Mouse (Mus musculus) cerebellum, adult 9-11 months (tissue): ENCODE measurements around the gene Tmed4.

Experiments used
- DNase-seq: peaks from one replicate; pipeline ENCODE4 v3.0.0; 2022

The Tmed4 gene

DNA sequence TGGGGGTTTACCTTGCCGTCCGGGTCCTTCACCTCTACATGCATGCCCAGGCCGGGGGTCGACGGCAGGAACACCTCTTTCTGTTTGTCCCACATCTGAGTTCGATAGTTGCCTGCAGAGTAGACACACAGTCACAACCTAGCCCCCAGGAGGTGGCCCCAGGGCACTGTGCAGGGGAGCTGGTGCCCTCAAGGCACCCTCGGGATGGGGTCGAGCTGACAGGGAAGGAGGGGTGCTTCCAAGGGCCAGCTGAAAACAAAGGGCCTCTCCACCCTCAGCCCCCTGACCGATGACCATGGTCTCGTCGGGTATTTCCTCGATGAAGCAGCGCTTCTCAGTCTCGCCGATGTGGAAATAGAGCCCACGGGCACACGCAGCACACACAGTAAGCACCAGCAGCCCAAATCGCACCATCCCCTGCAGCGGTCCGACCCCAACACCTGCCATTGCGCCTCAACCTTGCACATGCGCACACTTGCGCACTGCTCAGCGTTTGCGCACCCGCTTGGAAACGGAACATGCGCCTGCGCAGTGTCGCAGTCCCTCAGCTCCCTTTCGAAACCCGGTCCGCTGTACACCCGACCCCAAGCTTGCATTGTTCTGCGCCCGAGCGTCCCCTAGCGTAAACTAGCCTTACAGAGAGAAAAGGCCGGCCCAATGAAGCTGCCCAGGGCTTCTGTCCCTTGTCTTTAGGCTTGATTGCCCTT lies at the start of gene Tmed4:
Gene Tmed4, minus strand, starts transcription at position 484 of the 707 bp plus-strand sequence.
- peak; percentile 99 for DNase-seq

DNA sequence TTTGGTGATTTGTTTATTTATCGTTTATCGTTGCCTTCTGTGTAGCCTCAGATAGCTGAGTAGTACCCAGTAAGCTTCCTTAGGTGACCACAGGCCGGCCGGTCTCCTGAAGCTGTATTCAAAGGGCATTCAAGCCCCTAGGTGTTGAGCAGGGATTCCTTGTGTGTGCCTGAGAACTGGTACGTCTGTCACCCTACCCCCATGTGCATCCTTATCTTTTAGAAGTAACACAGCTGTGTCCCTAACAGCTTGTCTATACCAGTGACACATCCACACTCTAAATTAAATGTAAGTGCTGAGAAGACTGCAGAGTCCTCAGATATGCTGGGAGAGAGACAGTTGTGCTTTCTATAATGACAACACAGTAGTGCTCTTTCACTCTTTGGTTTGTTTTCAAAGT lies 48.7 kb upstream of the Tmed4 start:
- no peak for DNase-seq

DNA sequence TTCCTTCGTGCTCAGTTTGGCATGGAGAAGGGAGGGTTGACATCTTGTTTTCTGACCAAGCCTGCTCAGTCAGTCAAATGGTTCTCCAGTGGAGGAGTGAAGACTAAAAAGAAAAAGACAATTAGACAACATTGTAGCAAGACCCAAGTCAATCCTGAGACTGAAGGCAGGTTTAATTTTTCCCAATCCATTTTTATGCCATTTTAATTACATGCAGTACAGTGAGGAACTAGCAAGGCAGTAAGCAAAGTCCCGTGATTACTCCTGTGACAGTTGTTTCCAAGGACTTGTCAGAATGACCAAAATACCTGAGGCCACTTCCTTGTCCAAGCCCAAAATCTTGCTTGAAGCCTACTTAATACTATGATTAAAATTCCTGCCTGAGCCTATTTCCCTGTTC lies 47.4 kb upstream of the Tmed4 start:
- DNase-seq: no peak

DNA sequence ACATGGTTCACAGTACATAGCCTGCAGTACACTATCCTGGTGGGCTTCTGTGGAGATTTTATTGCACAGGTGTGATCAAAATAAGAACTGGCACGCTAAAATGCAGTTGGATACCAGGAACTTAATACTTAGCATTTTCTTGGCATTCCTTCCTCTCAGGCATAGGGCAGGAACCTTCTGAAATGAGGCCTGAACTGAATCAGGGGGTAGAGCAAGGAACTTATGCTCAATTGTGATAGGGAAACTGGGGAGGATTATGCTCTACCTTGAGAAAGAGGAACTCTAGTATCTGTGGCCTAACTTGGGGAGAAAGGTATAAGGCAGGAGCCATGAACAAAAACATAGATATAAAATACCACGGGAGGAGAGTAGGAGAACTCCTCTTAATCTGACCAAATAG lies 44.7 kb upstream of the Tmed4 start:
- no peak for DNase-seq

DNA sequence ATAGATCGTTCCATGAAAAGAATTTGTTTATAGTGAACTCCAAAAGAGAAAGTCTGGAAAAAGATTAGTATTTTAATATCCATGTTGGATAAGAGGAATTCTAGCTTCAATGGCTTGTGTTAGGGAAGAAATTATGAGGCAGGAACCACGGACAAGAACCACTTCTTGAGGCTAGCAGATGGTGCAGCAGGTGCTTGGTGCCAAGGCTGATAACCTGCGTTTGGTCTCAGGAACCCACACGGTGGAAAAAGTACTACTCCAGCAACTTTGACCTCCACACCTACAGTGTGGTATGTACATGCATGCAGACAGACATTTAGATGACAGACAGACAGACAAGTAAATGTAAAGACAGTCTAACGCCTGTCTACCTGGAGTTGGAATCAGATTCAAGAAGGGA lies 43.9 kb upstream of the Tmed4 start:
- peak; percentile 65 for DNase-seq

- peak; percentile 39 for DNase-seq
These were observed 42.2 kb upstream of the Tmed4 start for GRCm38 (mm10) chr11:6316821-6317220.

DNA sequence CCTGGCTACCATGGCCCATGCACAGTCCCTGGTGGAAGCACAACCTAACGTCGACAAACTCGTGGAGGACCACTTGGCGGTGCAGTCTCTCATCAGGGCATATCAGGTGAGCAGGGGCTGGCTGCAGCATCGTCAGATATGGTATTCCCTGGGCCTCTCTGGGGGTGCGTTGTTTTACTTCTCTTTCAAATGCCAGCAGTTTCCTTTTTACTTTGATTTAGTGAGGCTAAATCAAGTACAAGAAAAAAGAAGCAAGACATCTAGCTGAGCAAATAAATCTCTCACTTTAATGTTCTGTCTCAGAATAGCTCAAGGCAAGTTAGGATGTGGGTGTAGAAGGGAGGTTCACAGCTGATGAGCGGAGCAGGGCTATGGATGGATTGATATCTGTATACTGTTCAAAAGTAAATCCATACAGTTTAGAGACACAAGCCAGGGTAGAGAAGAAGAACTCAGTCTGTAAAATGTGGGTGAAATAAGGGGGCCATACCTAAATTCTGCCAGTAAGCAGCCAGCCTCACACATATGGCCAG lies 39.3 kb upstream of the Tmed4 start:
- DNase-seq: no peak

DNA sequence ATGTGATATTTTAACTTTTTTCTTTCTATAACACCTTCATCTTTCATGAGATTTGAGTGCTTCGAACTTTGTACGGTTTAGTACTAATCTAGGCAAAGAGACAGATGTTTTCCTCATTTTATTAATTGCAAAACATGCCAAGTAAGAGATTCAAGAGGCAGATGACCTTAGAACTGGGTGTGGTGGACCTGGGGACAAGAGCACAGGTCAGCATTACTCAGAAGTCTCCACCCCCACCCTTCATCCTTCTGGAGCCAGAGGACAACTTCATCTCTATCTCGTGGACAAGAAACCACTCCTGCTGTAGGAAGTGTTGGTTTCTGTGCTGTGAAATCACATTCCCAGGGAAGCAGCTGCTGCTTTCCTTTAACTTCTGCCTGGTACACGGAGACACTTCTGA lies 33.5 kb upstream of the Tmed4 start:
- DNase-seq: no peak

- no peak for DNase-seq
These were observed 31.3 kb upstream of the Tmed4 start for GRCm38 (mm10) chr11:6305943-6306430.

- no peak for DNase-seq
These were observed 28.1 kb upstream of the Tmed4 start for GRCm38 (mm10) chr11:6302793-6303192.

GRCm38 (mm10) chr11:6299435-6299834 lies 24.8 kb upstream of the Tmed4 start:
- no peak for DNase-seq

GRCm38 (mm10) chr11:6296077-6296476 lies 21.4 kb upstream of the Tmed4 start:
- DNase-seq: no peak

DNA sequence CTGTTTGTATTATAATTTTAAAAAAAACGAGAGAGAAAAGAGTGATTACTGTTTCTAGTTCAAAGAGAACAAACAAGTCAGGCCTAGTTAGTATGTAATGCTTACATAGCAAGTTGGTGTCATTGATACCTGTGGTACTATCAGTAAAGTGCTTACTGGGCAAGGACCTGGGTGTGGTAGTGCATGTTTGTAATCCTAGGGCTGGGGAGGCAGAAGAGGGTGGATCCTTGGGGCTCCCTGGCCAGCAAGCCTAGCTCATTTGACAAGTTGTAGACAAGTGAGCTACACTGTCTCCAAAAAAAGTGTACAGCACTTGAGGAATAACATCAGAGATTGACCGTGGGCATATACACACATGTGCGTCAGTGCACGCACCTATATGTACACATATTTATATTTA lies 20.0 kb upstream of the Tmed4 start:
- no peak for DNase-seq

- no peak for DNase-seq
These were observed 18.9 kb upstream of the Tmed4 start for GRCm38 (mm10) chr11:6293601-6294000.

DNA sequence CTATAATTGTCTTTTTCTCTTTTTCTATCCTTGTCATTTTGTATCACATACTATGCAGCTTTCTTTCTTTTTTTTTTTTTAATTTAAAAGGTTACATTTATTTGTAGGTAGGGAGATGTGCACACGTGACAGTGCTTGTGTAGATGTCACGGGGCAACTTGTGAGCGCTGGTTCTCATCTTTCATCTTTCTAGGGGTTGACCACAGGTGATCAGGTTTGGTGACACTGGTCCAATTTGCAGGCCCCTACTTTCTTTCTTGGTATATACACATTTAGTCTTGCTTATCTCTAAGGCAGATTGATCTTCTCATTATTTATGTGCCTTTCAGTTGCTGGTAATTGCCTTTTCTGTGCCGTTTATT lies 18.3 kb upstream of the Tmed4 start:
- no peak for DNase-seq

DNA sequence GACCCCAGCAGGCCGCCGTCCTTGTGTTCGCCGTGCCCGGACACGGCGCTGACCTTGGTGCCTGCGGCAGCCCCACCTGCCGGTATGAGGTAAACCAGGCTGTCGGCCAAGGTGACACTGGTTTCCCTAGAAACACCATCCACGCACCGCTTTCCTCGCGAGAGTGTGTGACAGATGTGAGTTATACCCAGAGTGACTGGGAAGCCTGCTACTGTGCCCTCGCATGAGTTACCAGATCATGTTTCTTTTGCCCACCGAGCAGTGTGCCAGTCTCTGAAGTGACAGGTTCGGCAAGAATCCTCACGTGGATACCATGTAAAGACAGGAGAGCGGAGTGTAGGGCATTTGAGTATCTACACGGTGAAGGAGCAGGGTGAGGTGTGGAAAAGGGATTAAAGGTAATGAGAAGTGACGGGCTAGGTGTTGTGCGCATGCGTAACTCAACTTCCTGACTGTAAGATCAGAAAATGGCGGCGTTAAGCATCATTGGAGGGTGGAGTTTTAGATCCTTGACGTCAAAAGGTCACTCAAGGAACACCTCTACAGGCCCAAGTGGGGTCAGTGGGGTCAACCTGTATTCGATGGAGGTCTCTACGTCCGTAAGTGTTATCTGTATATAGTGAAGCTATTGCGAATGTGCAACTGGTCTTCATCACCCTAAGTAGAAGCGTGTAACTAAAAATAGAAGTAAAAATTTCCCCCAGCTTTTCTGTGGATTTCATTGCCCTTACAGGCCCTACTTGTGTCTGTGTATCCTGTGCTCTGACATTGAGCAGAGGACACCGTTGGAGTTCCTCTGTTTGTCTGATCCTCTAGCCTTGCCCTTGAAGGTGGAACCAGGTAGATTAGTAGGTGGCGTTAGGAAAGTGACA lies 17.7 kb upstream of the Tmed4 start:
- peak; percentile 85 for DNase-seq

DNA sequence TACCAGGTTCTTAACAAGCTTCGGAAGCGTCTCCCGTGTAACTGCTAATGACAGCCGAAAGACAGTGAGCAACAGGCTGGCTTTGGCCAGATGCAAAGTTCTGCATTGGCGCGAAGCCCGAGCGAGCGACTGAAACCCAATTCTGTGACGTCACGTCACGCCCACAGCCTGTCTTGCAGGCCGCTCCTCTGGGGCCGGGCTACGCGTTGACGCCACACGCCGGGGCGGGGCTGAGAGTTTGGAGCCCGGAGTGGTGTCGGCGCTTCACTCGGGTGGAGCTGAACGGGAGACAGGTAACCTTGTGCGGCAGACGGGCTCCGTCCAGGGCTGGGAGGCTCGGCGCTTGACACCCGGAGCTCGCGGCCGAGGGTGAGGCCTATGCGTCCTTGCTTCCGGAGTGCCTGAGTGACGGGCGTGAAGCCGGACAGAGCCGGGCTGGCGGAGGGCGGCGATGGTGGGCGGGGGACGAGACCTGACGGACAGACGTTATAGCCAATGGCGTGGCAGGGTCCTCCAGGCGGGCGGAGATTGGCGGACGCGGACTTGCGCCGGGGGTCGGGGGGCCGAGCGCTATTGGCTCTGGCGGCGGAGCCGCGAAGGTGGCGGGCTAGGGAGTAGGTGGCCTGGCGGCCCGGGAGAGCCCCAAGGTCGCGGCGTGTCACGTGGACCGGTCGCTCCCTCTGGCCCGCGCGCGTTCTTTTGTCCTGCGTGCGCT lies 16.9 kb upstream of the Tmed4 start, which contains the start of gene Ogdh:
Gene Ogdh, plus strand, starts transcription at position 233 of the 715 bp plus-strand sequence.
- DNase-seq: peak; percentile 99

- peak; percentile 52 for DNase-seq
These were observed 16.2 kb upstream of the Tmed4 start for GRCm38 (mm10) chr11:6290883-6291282.

- DNase-seq: no peak
These were observed 15.5 kb upstream of the Tmed4 start for GRCm38 (mm10) chr11:6290138-6290537.

GRCm38 (mm10) chr11:6282940-6283339 lies 8.3 kb upstream of the Tmed4 start:
- no peak for DNase-seq

GRCm38 (mm10) chr11:6276466-6276865 lies 1.8 kb upstream of the Tmed4 start:
- peak; percentile 33 for DNase-seq

DNA sequence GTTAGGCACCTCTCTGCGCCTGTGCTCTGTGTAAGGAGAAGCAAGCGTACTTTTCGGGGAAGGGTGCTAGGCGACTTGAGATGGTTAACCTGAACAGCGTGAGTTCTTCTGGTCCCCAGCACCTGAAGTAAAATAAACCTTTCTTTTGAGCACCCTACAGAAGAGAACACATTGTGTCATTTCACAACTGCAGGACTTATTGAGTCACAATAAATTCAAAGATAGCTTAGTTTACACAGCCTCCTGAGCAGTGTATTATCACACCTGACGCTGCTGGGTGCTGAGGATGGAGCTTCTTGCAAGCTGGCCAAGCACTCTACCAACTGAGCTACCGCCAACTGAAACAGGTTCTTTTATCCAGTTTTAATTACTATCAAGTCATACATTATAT lies 419 bp upstream of the Tmed4 start:
- DNase-seq: no peak

DNA sequence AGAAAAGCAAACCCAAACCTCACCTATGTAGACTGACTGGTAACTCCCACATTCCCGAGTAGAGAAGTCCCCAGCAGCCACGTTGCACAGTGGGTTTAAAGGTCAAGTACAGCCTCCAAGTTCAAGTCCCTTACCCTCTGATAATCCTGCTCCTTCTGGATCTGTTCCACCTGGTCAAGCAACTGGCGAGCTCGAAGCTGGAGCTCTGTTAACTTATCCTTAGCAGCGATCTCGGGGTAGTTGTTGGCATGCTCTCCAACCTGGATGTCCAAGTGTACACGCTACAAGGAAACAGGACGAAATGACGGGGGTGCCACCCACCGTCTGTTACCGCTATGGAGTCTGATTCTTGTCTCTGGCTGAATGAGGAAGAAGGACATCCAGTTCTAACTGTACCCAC lies 1.1 kb downstream of the Tmed4 start:
- DNase-seq: peak; percentile 51
